Mouse (Mus musculus): ENCODE data around the gene Slc5a4b. TPM values are rescaled to one million over a fixed set of nuclear protein-coding genes. Genes with fewer than 3 reads are reported as not detected.

Slc5a4b gene
- polyA plus RNA-seq, 1 experiment from 2014 or later, result not detected

DNA sequence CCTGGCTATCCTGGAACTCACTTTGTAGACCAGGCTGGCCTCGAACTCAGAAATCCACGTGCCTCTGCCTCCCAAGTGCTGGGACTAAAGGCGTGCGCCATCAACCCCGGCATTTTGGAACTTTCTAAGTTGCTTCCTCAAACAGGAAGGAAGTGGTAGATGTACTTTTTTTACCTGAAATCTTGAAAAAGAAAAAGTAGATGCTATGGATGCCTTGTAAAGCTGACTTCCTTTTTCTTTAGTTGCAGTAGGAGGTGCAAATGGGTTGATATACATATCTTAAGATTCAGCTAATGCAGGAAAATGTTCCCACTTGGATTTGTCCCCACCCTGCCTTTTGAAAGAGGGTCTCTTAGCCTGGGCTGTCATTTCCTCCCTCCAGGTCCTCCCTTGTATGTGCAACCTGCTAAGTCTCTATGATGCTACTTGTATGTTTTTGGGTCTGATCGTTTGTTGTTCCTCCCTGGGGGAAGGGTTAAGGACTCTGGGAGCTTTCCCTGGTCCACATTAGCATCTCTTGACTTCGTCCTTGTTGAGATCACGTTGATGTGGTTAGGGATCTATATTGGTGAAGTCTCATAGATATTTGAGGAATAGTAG lies 76.7 kb downstream of the Slc5a4b start:
- H3K9me3 ChIP-seq, result no peaks in the 10 kb centered on the region
- peak overlapping the region; percentile 88; the same call in 1 of the 2 replicates for H3K4me3 ChIP-seq
- no peak for ATAC-seq (ENCODE audit: low FRiP score, low read depth)
- 95% methylated on average over 8 of the region's 8 CpGs for WGBS
- peaks cover 11% of the 10 kb centered on the region; the same call in 1 of the 2 replicates for H3K4me1 ChIP-seq
- no peaks in the 10 kb centered on the region for H3K27me3 ChIP-seq
- H3K27ac ChIP-seq, result no peak overlapping the region
- no peak overlapping the region for H3K9ac ChIP-seq
- peaks cover 41% of the 10 kb centered on the region for H3K36me3 ChIP-seq
- peak overlapping the region; percentile 78 for H3K4me2 ChIP-seq (replicated peaks)

DNA sequence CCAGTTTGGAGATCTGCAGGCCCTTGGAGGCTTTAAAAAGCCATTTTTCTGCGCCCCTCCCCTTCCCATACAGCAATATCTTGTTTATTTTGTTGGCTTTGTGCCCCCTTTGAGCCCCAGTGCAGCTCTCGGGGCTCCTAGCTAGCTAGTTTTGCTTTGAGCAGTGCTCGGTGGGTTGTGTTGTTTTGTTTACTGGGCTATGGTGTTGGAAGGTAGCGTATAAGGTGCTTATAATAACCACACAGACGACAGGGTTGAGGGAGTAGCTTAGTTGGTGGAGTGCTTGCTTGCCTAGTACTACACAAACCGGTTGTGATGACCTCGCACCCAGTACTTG lies 77.7 kb downstream of the Slc5a4b start:
- WGBS, result 17% methylated on average over 7 of the region's 7 CpGs
- H3K9me3 ChIP-seq, result no peaks in the 10 kb centered on the region
- peak overlapping the region; percentile 78 for H3K4me2 ChIP-seq (replicated peaks)
- H3K4me1 ChIP-seq, result peaks cover 11% of the 10 kb centered on the region; the same call in 1 of the 2 replicates
- H3K36me3 ChIP-seq, result peaks cover 31% of the 10 kb centered on the region
- peak overlapping the region; percentile 95 for H3K9ac ChIP-seq
- ATAC-seq (ENCODE audit: low FRiP score, low read depth), result no peak
- H3K4me3 ChIP-seq, result peak overlapping the region; percentile 88
- H3K27ac ChIP-seq, result peak overlapping the region; percentile 67; the same call in 1 of the 2 replicates
- H3K27me3 ChIP-seq, result no peaks in the 10 kb centered on the region

DNA sequence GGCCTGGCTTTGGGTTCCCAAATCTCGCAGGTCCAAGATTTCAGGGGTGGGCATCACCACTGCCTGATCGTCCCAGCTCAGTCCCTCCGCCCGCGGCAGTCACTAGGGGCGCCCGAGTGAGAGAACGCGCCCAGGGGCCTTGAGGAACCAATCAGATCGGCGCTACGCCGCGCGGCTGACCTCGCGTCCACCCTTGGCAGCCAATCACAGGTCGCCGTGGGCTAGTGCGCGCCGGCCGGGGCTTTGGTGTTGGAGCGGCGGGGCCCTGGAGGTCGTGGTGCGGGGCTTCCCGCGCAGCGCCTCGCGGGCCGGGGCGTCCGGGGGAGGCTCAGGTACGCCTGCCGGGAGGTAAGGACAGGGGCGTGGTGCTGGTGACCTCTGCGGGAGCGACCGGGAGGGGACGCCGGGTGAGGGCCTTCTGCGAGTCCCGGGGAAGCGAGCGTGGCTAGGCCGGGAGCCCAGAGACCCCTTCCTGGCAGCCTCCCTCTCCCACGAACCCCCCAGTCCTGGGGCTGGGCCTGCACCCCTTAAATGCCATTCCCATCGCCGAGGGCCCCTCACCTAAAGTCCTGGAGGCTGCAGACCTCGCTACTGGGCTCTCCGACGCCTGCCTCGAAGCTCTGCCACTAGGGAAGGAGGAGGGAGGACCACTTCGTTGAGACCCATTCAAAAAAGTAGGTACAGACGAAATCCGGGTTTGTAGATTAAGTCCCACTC lies 78.2 kb downstream of the Slc5a4b start, which contains the start of gene Zfp280b:
TSS of gene Zfp280b (plus strand) at position 249 of the 717 bp plus-strand sequence.
- Histone ChIP-seq H3K36me3 (peaks cover 26% of the 10 kb centered on the region), H3K27me3 (no peaks in the 10 kb centered on the region), H3K9me3 (no peaks in the 10 kb centered on the region), H3K9ac (peak within 1 kb of the TSS; percentile 95), H3K4me1 (peaks cover 11% of the 10 kb centered on the region; the same call in 1 of the 2 replicates), H3K4me2 (replicated peaks) (peak within 1 kb of the TSS; percentile 78), H3K4me3 (peak within 1 kb of the TSS; percentile 88), H3K27ac (peak within 1 kb of the TSS; percentile 67; the same call in 1 of the 2 replicates)
- WGBS, result under 1% methylated on average over 55 of the region's 58 CpGs
- ATAC-seq (ENCODE audit: low FRiP score, low read depth), result peak; percentile 98

DNA sequence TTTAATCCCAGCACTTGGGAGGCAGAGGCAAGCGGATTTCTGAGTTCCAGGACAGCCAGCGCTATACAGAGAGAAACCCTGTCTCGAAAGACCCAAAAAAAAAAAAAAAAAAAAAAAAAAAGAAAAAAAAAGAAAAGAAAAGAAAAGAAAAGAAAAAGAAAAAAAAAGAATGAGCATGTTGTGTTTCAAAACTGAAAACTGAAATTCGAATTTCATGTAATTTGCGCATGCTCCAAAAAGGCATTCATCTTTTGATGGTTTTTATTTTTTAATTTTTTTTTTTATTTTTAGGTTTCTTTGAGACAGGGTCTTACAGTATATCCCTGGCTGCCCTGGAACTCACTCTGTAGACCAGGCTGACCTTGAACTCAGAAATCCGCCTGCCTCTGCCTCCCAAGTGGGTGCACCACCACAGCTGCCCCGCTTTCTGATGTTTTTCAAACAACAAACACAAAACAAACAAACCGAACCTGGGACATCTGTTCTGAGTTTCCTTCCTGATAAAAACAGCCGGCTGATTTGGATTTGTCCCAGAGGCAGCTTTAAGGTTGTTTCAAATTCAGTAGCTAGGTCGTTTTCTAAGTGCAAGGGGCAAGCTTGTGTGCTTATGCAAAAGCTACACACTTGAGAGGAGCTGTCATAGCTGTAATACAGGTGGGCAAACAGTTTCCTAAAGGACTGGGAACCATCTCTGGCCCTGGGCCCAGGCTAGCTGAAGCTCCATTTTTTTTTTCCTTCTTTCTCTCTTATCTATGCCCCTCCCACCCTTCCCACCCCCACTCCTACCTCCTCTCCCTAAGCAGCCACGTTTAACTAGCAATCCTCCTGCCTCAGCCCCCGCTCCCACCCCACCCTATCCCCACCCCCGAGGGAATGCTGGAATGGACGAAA lies 79.0 kb downstream of the Slc5a4b start:
- peaks cover 11% of the 10 kb centered on the region; the same call in 1 of the 2 replicates for H3K4me1 ChIP-seq
- H3K4me3 ChIP-seq, result peak overlapping the region; percentile 88
- H3K27ac ChIP-seq, result no peak overlapping the region; the same call in 1 of the 2 replicates
- no peaks in the 10 kb centered on the region for H3K27me3 ChIP-seq
- no peaks in the 10 kb centered on the region for H3K9me3 ChIP-seq
- H3K9ac ChIP-seq, result peak overlapping the region; percentile 95; the same call in 1 of the 2 replicates
- H3K4me2 ChIP-seq (replicated peaks), result peak overlapping the region; percentile 78
- H3K36me3 ChIP-seq, result peaks cover 19% of the 10 kb centered on the region
- no peak; the same call in 1 of the 2 replicates for ATAC-seq (ENCODE audit: low FRiP score, low read depth)
- 49% methylated on average over 14 of the region's 14 CpGs for WGBS

DNA sequence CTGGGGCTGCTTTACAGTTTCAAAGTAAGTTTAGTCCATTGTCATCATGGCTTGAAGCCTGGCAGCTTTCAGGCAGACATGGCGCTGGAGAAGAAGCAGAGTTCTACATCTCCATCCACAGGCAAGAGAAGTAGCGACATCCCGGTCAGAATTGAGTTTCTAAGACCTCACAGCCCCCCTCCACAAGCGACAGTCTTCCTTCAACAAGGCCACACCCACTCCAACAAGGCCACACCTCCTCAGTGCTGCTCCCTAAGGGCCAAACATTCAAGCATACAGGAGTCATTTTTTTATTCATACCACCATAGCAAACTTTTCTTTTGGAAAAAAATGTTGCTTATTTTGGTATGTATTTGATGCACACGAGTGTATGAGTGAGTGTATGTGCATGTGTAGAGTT lies 80.3 kb downstream of the Slc5a4b start:
- H3K27ac ChIP-seq, result no peak overlapping the region
- no peak for ATAC-seq (ENCODE audit: low FRiP score, low read depth)
- no peak overlapping the region for H3K9ac ChIP-seq
- H3K4me2 ChIP-seq (replicated peaks), result no peak overlapping the region
- no peaks in the 10 kb centered on the region for H3K27me3 ChIP-seq
- no peak overlapping the region for H3K4me3 ChIP-seq
- 74% methylated on average over 5 of the region's 5 CpGs for WGBS
- H3K9me3 ChIP-seq, result no peaks in the 10 kb centered on the region
- peaks cover 11% of the 10 kb centered on the region; the same call in 1 of the 2 replicates for H3K4me1 ChIP-seq
- H3K36me3 ChIP-seq, result peaks cover 11% of the 10 kb centered on the region

DNA sequence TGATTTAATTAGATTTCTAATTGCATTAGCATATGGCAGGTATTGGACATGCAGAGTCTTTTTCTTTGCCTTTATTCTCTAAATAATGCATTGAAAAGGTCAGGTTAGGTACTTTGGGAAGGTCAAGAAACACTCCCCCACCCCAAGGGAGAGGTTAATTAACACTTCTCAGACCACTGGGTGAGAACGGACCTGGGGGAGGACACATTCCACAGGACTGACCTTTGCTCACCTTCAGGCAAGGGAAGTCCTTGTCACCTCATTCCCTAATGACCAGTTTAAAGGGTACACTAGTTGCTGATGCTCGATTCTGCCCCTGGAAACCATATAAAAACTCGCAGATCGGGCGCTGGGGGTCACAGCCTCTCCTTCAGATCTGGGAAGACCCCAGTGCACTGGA lies 81.5 kb downstream of the Slc5a4b start:
- H3K27me3 ChIP-seq, result no peaks in the 10 kb centered on the region
- no peak for ATAC-seq (ENCODE audit: low FRiP score, low read depth)
- H3K9me3 ChIP-seq, result peaks cover 7% of the 10 kb centered on the region; the same call in 1 of the 2 replicates
- H3K4me1 ChIP-seq, result peaks cover 11% of the 10 kb centered on the region; the same call in 1 of the 2 replicates
- peaks cover 2% of the 10 kb centered on the region; the same call in 1 of the 2 replicates for H3K36me3 ChIP-seq
- 46% methylated on average over 5 of the region's 5 CpGs for WGBS
- no peak overlapping the region for H3K27ac ChIP-seq
- no peak overlapping the region for H3K4me3 ChIP-seq
- H3K4me2 ChIP-seq (replicated peaks), result no peak overlapping the region
- H3K9ac ChIP-seq, result no peak overlapping the region

DNA sequence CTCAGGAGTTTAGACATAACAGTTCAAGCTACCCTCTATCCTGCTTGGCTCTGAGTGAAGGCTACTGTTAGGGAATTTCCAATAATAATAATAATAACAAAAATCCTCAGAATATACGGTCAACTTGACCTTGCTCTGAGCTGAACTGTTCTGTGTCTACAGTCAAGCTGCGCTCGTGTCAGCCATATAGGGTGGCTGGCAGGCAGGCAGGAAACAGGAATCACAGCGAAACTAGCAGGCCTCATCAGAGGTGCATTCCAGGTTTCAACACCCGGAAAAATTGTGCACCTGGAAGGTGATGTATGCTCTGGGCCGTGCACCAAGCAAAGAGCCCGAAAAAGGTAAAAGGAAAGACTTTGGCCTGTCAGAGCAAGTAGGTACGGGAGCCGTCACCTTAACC lies 82.4 kb downstream of the Slc5a4b start:
- no peaks in the 10 kb centered on the region for H3K27me3 ChIP-seq
- H3K36me3 ChIP-seq, result no peaks in the 10 kb centered on the region
- no peak overlapping the region for H3K4me3 ChIP-seq
- H3K4me2 ChIP-seq (replicated peaks), result no peak overlapping the region
- no peak overlapping the region for H3K9ac ChIP-seq
- H3K4me1 ChIP-seq, result peaks cover 4% of the 10 kb centered on the region; the same call in 1 of the 2 replicates
- no peak for ATAC-seq (ENCODE audit: low FRiP score, low read depth)
- no peak overlapping the region for H3K27ac ChIP-seq
- H3K9me3 ChIP-seq, result peaks cover 7% of the 10 kb centered on the region; the same call in 1 of the 2 replicates
- 62% methylated on average over 9 of the region's 9 CpGs for WGBS

DNA sequence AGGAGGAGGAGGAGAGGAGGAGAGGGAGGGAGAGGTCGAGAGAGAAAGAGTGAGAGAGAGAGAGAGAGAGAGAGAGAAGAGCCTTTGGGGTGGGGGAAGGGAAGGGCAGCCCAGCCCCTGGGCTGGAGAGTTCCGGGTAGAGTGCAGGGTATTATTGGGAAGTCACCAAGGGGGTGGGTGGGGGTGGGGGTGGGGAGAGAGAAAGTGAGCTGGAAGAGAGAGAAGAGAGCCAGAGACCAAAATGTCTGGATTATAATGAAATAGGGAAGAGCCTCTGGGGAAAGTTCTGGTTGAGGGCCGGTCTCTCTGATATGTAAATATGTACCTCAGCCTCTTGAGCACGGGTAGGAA lies 82.8 kb downstream of the Slc5a4b start:
- Histone ChIP-seq H3K9ac (no peak overlapping the region), H3K36me3 (no peaks in the 10 kb centered on the region), H3K9me3 (peaks cover 7% of the 10 kb centered on the region; the same call in 1 of the 2 replicates), H3K4me2 (replicated peaks) (no peak overlapping the region), H3K4me3 (no peak overlapping the region), H3K4me1 (no peaks in the 10 kb centered on the region; the same call in 1 of the 2 replicates), H3K27ac (no peak overlapping the region), H3K27me3 (no peaks in the 10 kb centered on the region)
- 18% methylated on average over 4 of the region's 4 CpGs for WGBS
- ATAC-seq (ENCODE audit: low FRiP score, low read depth), result no peak

DNA sequence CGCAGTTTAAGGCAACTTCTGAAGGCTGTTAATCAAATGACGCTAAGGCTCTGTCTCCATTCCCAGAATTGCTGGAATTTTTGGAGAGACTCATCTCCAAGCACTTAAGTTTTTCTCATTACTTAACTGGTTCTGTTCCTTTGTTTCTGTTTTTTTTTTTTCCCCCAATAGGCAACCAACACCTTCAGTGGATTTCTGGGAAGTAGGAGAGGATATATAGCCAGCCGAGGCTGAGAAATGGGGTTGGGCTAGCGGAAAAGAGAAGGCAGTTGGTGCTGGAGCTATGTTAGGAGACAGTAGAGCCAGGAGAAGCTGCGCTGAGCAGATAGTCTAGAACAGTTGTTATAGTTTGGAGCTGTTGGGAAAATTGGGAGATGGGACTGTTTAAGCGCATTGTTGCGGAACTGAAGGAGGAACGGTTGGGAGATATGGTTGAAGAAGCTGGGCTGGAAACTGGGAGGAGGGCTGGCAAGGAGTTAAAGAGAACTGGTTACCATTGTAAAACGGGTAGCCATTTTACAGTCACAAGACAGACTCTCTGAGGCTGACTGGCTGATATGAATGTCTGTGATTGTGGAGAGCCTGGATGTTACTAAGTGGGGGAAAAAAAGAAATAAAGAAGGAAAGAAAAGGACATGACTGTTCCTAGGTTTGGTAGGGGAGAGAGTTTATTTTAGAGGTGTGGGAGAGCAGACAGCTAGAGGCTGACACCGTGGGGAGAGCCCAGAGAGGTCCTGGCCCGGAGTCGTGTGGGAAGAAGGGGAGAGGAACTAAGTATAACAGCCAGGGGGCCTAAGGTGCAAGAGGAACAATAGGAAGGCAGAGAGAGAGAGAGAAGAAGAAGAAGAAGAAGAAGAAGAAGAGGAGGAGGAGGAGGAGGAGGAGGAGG lies 83.4 kb downstream of the Slc5a4b start:
- ATAC-seq (ENCODE audit: low FRiP score, low read depth), result no peak
- H3K9ac ChIP-seq, result no peak overlapping the region; the same call in 1 of the 2 replicates
- no peaks in the 10 kb centered on the region for H3K27me3 ChIP-seq
- H3K4me1 ChIP-seq, result no peaks in the 10 kb centered on the region
- H3K9me3 ChIP-seq, result peaks cover 7% of the 10 kb centered on the region; the same call in 1 of the 2 replicates
- no peak overlapping the region for H3K4me3 ChIP-seq
- WGBS, result 63% methylated on average over 12 of the region's 12 CpGs
- no peak overlapping the region for H3K27ac ChIP-seq
- H3K4me2 ChIP-seq (replicated peaks), result no peak overlapping the region
- H3K36me3 ChIP-seq, result no peaks in the 10 kb centered on the region

DNA sequence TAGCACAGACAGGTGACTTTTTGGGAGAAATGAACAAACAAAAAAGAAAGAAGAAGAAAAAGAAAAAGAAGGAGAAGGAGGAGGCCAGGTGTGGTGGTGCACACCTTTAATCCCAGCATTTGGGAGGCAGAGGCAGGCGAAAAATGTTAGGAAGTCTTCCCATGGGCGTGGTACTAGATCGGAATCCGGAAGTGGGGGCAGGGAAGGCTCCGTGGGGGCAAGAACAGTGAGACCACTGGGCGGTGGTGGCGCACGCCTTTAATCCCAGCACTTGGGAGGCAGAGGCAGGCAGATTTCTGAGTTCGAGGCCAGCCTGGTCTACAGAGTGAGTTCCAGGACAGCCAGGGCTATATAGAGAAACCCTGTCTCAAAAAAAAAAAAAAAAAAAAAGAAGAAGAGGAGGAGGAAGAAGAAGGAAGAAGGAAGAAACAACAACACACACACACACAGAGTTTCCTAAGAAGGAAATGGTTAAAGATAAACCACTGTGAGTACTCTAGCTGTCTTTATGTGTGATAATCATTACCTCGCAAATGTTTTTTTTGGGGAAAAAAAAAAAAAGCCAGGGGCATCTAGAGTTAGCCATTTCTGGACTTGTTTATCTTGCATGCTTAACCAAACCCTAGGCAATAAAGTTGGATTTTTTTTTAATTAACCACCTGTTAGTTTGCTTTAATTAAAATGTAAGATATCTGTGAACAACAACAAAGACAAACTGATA lies 85.1 kb downstream of the Slc5a4b start:
- 94% methylated on average over 10 of the region's 10 CpGs for WGBS
- Histone ChIP-seq H3K9ac (no peak overlapping the region), H3K36me3 (no peaks in the 10 kb centered on the region), H3K9me3 (peaks cover 7% of the 10 kb centered on the region; the same call in 1 of the 2 replicates), H3K27me3 (no peaks in the 10 kb centered on the region), H3K27ac (no peak overlapping the region), H3K4me1 (no peaks in the 10 kb centered on the region), H3K4me3 (no peak overlapping the region), H3K4me2 (replicated peaks) (no peak overlapping the region)
- ATAC-seq (ENCODE audit: low FRiP score, low read depth), result no peak
